Mouse (Mus musculus): ENCODE data around the gene Frg2f1. TPM values are rescaled to one million over a fixed set of nuclear protein-coding genes. Genes with fewer than 3 reads are reported as not detected.
A peak's percentile ranks its signal among the peaks of the same experiment; 100 is the strongest.

Gene Frg2f1
- polyA plus RNA-seq, 2 experiments: 5.5 to 10.2 TPM

GRCm38 (mm10) chr4:119566322-119566835 lies 27.1 kb upstream of the Frg2f1 start:
- no peak for TF ChIP-seq POLR2A (IDR thresholded peaks at IDR 0.05; ENCODE audit: borderline replicate concordance, extremely low read depth, insufficient read depth, insufficient read length)
- DNase-seq (ENCODE audit: low spot score): no peak
- Histone ChIP-seq H3K9ac (ENCODE audit: low read depth, low read length, severe bottlenecking) (no peak overlapping the region), H3K9me3 (ENCODE audit: control insufficient read depth, low read length) (peaks cover 5% of the 10 kb centered on the region), H3K27me3 (ENCODE audit: control insufficient read depth, insufficient read depth, low read length) (no peaks in the 10 kb centered on the region), H3K27ac (replicated peaks; ENCODE audit: low read depth, low read length) (no peak overlapping the region), H3K36me3 (ENCODE audit: control insufficient read depth, insufficient read depth, low read length) (peaks cover 7% of the 10 kb centered on the region), H3K4me1 (ENCODE audit: control insufficient read depth, insufficient read depth, low read length) (no peaks in the 10 kb centered on the region), H3K4me2 (replicated peaks; ENCODE audit: low read depth, low read length, severe bottlenecking) (no peak overlapping the region), H3K4me3 (replicated peaks; ENCODE audit: low read length) (no peak overlapping the region)
- 74% methylated on average over 4 of the region's 4 CpGs for WGBS
- ATAC-seq (ENCODE audit: low FRiP score, low read depth): no peak

- no peak for TF ChIP-seq POLR2A (IDR thresholded peaks at IDR 0.05; ENCODE audit: borderline replicate concordance, extremely low read depth, insufficient read depth, insufficient read length)
- H3K9ac ChIP-seq (ENCODE audit: low read depth, low read length, severe bottlenecking): no peak overlapping the region
- H3K4me1 ChIP-seq (ENCODE audit: control insufficient read depth, insufficient read depth, low read length): no peaks in the 10 kb centered on the region
- DNase-seq (ENCODE audit: low spot score) (no peak), ATAC-seq (ENCODE audit: low FRiP score, low read depth) (no peak)
- no peak overlapping the region for H3K4me2 ChIP-seq (replicated peaks; ENCODE audit: low read depth, low read length, severe bottlenecking)
- peaks cover 5% of the 10 kb centered on the region for H3K9me3 ChIP-seq (ENCODE audit: control insufficient read depth, low read length)
- no peak overlapping the region for H3K4me3 ChIP-seq (replicated peaks; ENCODE audit: low read length)
- H3K27me3 ChIP-seq (ENCODE audit: control insufficient read depth, insufficient read depth, low read length): no peaks in the 10 kb centered on the region
- no peak overlapping the region for H3K27ac ChIP-seq (replicated peaks; ENCODE audit: low read depth, low read length)
- peaks cover 9% of the 10 kb centered on the region for H3K36me3 ChIP-seq (ENCODE audit: control insufficient read depth, insufficient read depth, low read length)
Observed at GRCm38 (mm10) chr4:119563136-119563535, 23.8 kb upstream of the Frg2f1 start.

GRCm38 (mm10) chr4:119555466-119555865 lies 16.1 kb upstream of the Frg2f1 start:
- Histone ChIP-seq H3K4me1 (ENCODE audit: control insufficient read depth, insufficient read depth, low read length) (peaks cover 4% of the 10 kb centered on the region; the same call in 1 of the 2 replicates), H3K9me3 (ENCODE audit: control insufficient read depth, low read length) (no peaks in the 10 kb centered on the region), H3K27me3 (ENCODE audit: control insufficient read depth, insufficient read depth, low read length) (no peaks in the 10 kb centered on the region), H3K4me3 (replicated peaks; ENCODE audit: low read length) (no peak overlapping the region), H3K9ac (ENCODE audit: low read depth, low read length, severe bottlenecking) (no peak overlapping the region), H3K27ac (replicated peaks; ENCODE audit: low read depth, low read length) (no peak overlapping the region), H3K4me2 (replicated peaks; ENCODE audit: low read depth, low read length, severe bottlenecking) (no peak overlapping the region), H3K36me3 (ENCODE audit: control insufficient read depth, insufficient read depth, low read length) (peaks cover under 1% of the 10 kb centered on the region; the same call in 1 of the 2 replicates)
- no peak for ATAC-seq (ENCODE audit: low FRiP score, low read depth)
- 65% methylated on average over 2 of the region's 2 CpGs for WGBS
- no peak for DNase-seq (ENCODE audit: low spot score)
- no peak for TF ChIP-seq POLR2A (IDR thresholded peaks at IDR 0.05; ENCODE audit: borderline replicate concordance, extremely low read depth, insufficient read depth, insufficient read length)

- Histone ChIP-seq H3K4me1 (ENCODE audit: control insufficient read depth, insufficient read depth, low read length) (peaks cover 7% of the 10 kb centered on the region; the same call in 1 of the 2 replicates), H3K27me3 (ENCODE audit: control insufficient read depth, insufficient read depth, low read length) (no peaks in the 10 kb centered on the region), H3K9me3 (ENCODE audit: control insufficient read depth, low read length) (no peaks in the 10 kb centered on the region), H3K9ac (ENCODE audit: low read depth, low read length, severe bottlenecking) (no peak overlapping the region), H3K4me2 (replicated peaks; ENCODE audit: low read depth, low read length, severe bottlenecking) (no peak overlapping the region), H3K4me3 (replicated peaks; ENCODE audit: low read length) (no peak overlapping the region), H3K36me3 (ENCODE audit: control insufficient read depth, insufficient read depth, low read length) (no peaks in the 10 kb centered on the region; the same call in 1 of the 2 replicates), H3K27ac (replicated peaks; ENCODE audit: low read depth, low read length) (no peak overlapping the region)
- 86% methylated on average over 1 of the region's 1 CpGs for WGBS
- ATAC-seq (ENCODE audit: low FRiP score, low read depth) (no peak), DNase-seq (ENCODE audit: low spot score) (no peak)
- TF ChIP-seq POLR2A (IDR thresholded peaks at IDR 0.05; ENCODE audit: borderline replicate concordance, extremely low read depth, insufficient read depth, insufficient read length): no peak
Observed at GRCm38 (mm10) chr4:119550864-119551263, 11.5 kb upstream of the Frg2f1 start.

- peak overlapping the region; percentile 64 for H3K4me2 ChIP-seq (replicated peaks; ENCODE audit: low read depth, low read length, severe bottlenecking)
- ATAC-seq (ENCODE audit: low FRiP score, low read depth): no peak
- peak overlapping the region; percentile 97 for H3K9ac ChIP-seq (ENCODE audit: low read depth, low read length, severe bottlenecking)
- H3K9me3 ChIP-seq (ENCODE audit: control insufficient read depth, low read length): no peaks in the 10 kb centered on the region
- 6% methylated on average over 10 of the region's 10 CpGs for WGBS
- peak overlapping the region; percentile 94 for H3K4me3 ChIP-seq (replicated peaks; ENCODE audit: low read length)
- H3K36me3 ChIP-seq (ENCODE audit: control insufficient read depth, insufficient read depth, low read length): no peaks in the 10 kb centered on the region
- H3K4me1 ChIP-seq (ENCODE audit: control insufficient read depth, insufficient read depth, low read length): peaks cover 13% of the 10 kb centered on the region
- DNase-seq (ENCODE audit: low spot score): peak; percentile 8
- no peaks in the 10 kb centered on the region for H3K27me3 ChIP-seq (ENCODE audit: control insufficient read depth, insufficient read depth, low read length)
- peak overlapping the region; percentile 98 for H3K27ac ChIP-seq (replicated peaks; ENCODE audit: low read depth, low read length)
- TF ChIP-seq POLR2A (IDR thresholded peaks at IDR 0.05; ENCODE audit: borderline replicate concordance, extremely low read depth, insufficient read depth, insufficient read length): no peak
Observed at GRCm38 (mm10) chr4:119540533-119540890, 1.2 kb upstream of the Frg2f1 start.

Measured in limb, embryonic 14.5 days (tissue).